Mouse (Mus musculus) small intestine, adult 2 months (tissue): ENCODE results near the gene Bcl6. TPM values are rescaled to one million over a fixed set of nuclear protein-coding genes. Genes with fewer than 3 reads are reported as not detected.

Experiments
- H3K27ac ChIP-seq: fragments of 200-500 bp; 2 replicates; pipeline ENCODE4 v1.5.1; 2012; ENCODE audit warnings: low read depth, low read length, control low read depth, inconsistent platforms; ENCODE audit not compliant: insufficient read depth
- H3K27me3 ChIP-seq: fragments of 200-500 bp; 2 replicates; pipeline ENCODE4 v1.6.1; 2012; ENCODE audit warnings: mild to moderate bottlenecking, moderate library complexity, low read length, inconsistent platforms; ENCODE audit not compliant: control insufficient read depth, insufficient read depth
- H3K36me3 ChIP-seq: fragments of 200-500 bp; 2 replicates; pipeline ENCODE4 v1.6.1; 2012; ENCODE audit warnings: mild to moderate bottlenecking, low read length, control low read depth, inconsistent platforms; ENCODE audit not compliant: control insufficient read depth, insufficient read depth
- H3K4me1 ChIP-seq: fragments of 200-500 bp; 2 replicates; pipeline ENCODE4 v1.6.1; 2012; ENCODE audit warnings: low read length, inconsistent platforms, mixed read lengths; ENCODE audit not compliant: control insufficient read depth, insufficient read depth, insufficient read length
- H3K4me3 ChIP-seq: fragments of 200-500 bp; 2 replicates; pipeline ENCODE4 v1.5.1; 2012; ENCODE audit warnings: low read depth, mild to moderate bottlenecking, control low read depth, inconsistent platforms, low read length, moderate library complexity
- CTCF ChIP-seq: fragments of 200-500 bp; IDR thresholded peaks from 2 replicates; pipeline ENCODE4 v1.5.1; 2012; ENCODE audit warnings: low read depth, mild to moderate bottlenecking, control low read depth, inconsistent platforms, low read length, moderate library complexity, mixed read lengths; ENCODE audit not compliant: insufficient replicate concordance, insufficient read length; ENCODE audit errors: extremely low read depth
- POLR2A ChIP-seq: fragments of 200-500 bp; IDR thresholded peaks from 2 replicates; pipeline ENCODE4 v1.6.1; 2012; ENCODE audit warnings: low read depth, mild to moderate bottlenecking, control low read depth, inconsistent platforms, low read length, moderate library complexity
- WGBS: fragments of 180-500 bp; shearing (Covaris S2); methylation state at CpG from one replicate; pipeline ENCODE4 v1.1.7; 2018; 5-methylcytosine and 5-hydroxymethylcytosine counted together
- polyA plus RNA-seq: library from polyadenylated mRNA; depleted of rRNA; stranded (reverse); fragments of >200 nt; gene quantifications from 2 replicates; pipeline ENCODE4 v1.2.3, GENCODE M21; 2012

Gene Bcl6
- polyA plus RNA-seq, 1 experiment: 12.2 TPM

DNA sequence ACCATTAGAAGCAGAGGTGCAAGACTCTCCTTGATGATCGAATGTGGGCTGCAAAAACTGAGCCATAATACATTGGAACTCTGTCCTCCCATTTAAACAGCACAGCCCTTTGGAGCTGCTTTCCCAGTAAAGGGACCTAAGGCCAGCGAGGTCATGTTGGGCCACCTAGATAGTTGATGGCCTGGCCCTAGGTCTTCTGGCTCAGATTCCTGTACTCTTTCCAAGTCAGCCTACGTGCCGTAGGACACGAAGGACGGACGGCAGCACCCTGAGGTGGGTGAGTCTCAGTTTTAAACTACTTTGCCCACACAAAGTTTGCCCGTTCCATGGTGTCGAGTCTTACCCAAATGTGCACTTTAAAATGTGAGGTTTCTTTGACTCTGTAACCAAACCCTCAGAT, 9.2 kb downstream of the Bcl6 start:
- no peak for TF ChIP-seq CTCF
- no peak for TF ChIP-seq POLR2A
- Histone ChIP-seq H3K36me3 (peaks cover 17% of the 10 kb centered on the region), H3K27me3 (no peaks in the 10 kb centered on the region; the same call in 1 of the 2 replicates), H3K4me3 (no peak overlapping the region), H3K4me1 (peaks cover 7% of the 10 kb centered on the region), H3K27ac (no peak overlapping the region)
- 93% methylated on average over 9 of the region's 9 CpGs for WGBS

DNA sequence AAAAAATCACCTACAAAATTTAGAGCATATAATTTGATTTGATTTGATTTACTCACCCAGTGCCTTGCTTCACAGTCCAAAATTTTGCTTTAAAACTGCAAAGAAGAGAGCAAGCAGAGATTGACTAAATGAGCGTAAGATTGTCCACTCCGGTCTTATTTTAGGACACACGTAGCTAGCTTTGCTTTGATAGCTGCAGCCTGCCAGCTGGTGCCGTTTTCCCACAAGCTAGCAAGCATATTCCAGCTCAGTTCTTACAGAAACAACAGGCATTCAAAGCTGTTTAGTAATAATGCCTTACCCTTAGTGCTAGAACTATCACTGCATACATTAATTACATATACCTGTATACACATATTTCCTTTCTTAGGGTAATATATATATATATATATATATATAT, 10.2 kb downstream of the Bcl6 start:
- Histone ChIP-seq H3K4me3 (no peak overlapping the region), H3K27me3 (no peaks in the 10 kb centered on the region; the same call in 1 of the 2 replicates), H3K36me3 (peaks cover 24% of the 10 kb centered on the region), H3K27ac (no peak overlapping the region), H3K4me1 (peaks cover 7% of the 10 kb centered on the region)
- TF ChIP-seq CTCF (no peak), POLR2A (no peak)
- WGBS: 89% methylated on average over 4 of the region's 4 CpGs

DNA sequence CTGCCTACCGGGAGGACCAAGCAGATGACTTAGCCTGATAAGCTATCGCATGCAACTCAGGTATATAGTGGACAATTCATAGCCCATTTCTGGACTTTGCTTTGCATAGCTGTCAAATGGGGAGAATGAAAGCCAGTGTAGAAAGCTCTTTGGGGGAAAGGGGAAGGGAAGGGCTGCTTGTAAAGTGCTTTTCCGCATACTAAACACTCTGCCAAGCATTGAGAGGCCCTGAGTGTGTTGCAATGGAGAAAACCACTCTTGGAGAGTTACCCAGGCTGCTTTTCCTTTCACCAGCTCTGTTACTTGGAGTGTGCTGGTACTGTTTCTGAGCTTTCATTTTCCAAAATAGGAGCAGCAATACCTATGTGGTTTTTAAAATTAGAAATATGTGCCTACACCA, 10.9 kb downstream of the Bcl6 start:
- 79% methylated on average over 3 of the region's 3 CpGs for WGBS
- peaks cover 30% of the 10 kb centered on the region for H3K36me3 ChIP-seq
- TF ChIP-seq CTCF (no peak), POLR2A (no peak)
- H3K27ac ChIP-seq: no peak overlapping the region
- no peak overlapping the region for H3K4me3 ChIP-seq
- H3K4me1 ChIP-seq: peaks cover 7% of the 10 kb centered on the region
- no peaks in the 10 kb centered on the region; the same call in 1 of the 2 replicates for H3K27me3 ChIP-seq

DNA sequence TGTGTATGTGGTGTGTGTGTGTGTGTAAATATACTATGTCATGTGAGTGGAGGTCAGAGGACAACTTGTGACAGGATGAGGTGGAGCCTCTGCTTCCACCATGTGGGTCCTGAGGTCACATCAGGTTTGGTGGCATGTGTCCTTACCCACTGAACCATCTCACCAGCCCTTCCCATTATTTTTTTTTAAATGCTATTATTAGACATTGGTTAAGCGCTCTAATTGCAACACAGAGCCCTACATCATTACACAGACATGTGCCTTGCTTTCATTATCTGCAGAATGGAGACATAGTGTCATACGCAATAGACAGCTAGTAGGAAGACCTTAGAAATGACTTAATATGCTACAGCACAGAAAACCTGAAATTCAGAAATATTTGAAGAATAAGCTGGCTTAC, 12.5 kb downstream of the Bcl6 start:
- no peaks in the 10 kb centered on the region; the same call in 1 of the 2 replicates for H3K27me3 ChIP-seq
- H3K4me3 ChIP-seq: no peak overlapping the region
- H3K36me3 ChIP-seq: peaks cover 44% of the 10 kb centered on the region
- WGBS: 95% methylated on average over 2 of the region's 2 CpGs
- H3K27ac ChIP-seq: no peak overlapping the region
- TF ChIP-seq CTCF (no peak), POLR2A (no peak)
- H3K4me1 ChIP-seq: peaks cover 8% of the 10 kb centered on the region

DNA sequence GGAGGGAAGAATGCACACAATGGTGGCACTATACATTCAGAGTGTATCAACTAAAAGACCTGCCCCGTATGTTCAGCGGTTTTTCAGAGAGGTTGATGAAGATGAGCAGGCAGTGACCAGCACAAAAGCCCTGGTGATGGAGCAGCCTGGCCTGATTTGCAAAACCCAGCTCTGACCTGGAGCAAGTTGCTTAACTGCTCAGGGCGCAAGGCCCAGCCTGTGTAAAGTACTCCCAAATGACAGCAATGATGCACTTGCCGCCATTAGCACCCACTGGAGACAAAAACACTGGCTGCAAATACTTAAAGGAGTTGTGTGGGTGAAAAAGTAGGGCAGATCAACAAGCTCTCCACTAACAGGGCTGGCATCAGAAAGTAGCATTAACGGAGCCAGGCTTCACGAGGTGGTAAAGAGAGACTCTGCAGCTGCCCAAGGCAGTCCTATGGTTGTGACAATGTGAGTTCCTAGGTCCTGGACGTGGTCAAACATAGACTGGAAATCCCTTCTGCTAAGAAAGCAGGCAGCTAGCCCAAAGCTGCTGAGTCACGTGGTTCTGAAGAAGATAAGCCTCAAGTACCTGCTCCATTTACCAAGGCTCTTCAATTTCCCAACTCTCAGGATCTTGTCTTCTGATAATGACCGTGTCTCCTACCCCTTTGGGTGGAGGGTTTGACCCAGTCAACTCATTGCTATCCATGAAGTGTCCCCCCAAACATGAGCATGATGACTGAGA, 14.9 kb downstream of the Bcl6 start:
- 91% methylated on average over 9 of the region's 9 CpGs for WGBS
- TF ChIP-seq POLR2A (no peak), CTCF (no peak)
- Histone ChIP-seq H3K4me1 (peaks cover 4% of the 10 kb centered on the region; the same call in 1 of the 2 replicates), H3K4me3 (no peak overlapping the region), H3K36me3 (peaks cover 54% of the 10 kb centered on the region), H3K27me3 (no peaks in the 10 kb centered on the region), H3K27ac (no peak overlapping the region)

DNA sequence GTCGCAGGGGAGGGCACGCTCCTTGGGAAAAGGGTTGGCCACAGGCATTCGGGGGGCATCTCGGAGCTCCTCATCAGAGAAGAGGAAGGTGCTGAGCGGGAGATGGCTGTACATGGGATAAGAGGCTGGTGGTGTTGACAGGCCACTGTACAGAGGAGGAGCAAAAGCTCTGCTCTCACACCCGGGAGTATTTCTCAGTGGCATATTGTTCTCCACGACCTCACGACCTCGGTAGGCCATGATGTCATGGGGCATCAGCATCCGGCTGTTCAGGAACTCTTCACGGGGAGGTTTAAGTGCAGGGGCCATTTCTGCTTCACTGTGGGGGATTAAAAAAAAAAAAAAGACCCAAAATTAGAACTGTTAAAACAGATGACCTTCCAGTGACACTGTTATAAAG, 15.8 kb downstream of the Bcl6 start:
- H3K27me3 ChIP-seq: no peaks in the 10 kb centered on the region
- peaks cover 4% of the 10 kb centered on the region; the same call in 1 of the 2 replicates for H3K4me1 ChIP-seq
- H3K4me3 ChIP-seq: no peak overlapping the region
- WGBS: 91% methylated on average over 11 of the region's 11 CpGs
- TF ChIP-seq CTCF (no peak), POLR2A (no peak)
- H3K36me3 ChIP-seq: peaks cover 62% of the 10 kb centered on the region
- no peak overlapping the region for H3K27ac ChIP-seq

DNA sequence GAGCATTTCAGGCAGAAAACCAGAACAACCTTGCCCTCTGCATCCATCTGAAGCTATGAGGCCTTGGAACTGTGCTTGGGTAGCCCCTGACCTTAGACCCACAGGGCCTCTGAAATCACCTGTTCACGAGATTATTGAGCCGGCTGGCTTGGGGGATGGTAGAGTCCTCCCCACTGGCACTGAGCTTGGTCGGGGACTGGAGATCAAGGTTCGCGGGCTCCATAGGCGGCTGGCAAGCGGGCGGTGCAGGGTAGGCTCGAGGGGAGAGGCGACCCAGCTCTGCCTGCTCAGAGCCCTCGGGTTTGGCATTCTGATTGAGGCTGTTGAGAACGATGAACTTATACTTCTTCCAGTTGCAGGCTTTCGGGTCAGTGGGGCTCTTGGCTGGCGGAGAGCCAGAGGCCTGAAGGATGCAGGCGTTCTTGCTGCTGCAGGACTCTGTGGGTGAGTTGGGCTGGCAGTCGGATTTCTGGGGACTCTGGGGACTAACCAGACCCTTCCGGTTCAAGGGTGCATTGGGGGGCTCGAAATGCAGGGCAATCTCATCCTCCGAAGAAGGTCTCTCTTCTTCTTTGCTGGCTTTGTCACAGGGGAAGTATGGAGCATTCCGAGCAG, 16.4 kb downstream of the Bcl6 start:
- peaks cover 4% of the 10 kb centered on the region; the same call in 1 of the 2 replicates for H3K4me1 ChIP-seq
- 54% methylated on average over 20 of the region's 20 CpGs for WGBS
- no peak overlapping the region for H3K4me3 ChIP-seq
- no peak overlapping the region for H3K27ac ChIP-seq
- H3K36me3 ChIP-seq: peaks cover 63% of the 10 kb centered on the region
- no peaks in the 10 kb centered on the region for H3K27me3 ChIP-seq
- TF ChIP-seq CTCF (no peak), POLR2A (no peak)
